Mouse (Mus musculus) limb, embryonic 12.5 days (tissue): ENCODE data around the gene Mrps26. TPM values are rescaled to one million over a fixed set of nuclear protein-coding genes. Genes with fewer than 3 reads are reported as not detected.
"Not testable (repeated sequence)": the region's sequence is repeated elsewhere in the genome, so short reads cannot be mapped to it uniquely, and the experiment has no call there.

Experiments used
- ATAC-seq: fragments of 200-750 bp; cut with Nextera tagmentation; 2 replicates; pipeline ENCODE4 v1.8.0; 2017; ENCODE audit warnings: low read depth, moderate TSS enrichment; ENCODE audit not compliant: insufficient number of reproducible peaks, insufficient read depth, low FRiP score, low TSS enrichment
- H3K27ac ChIP-seq: fragments of 300-500 bp; sonication (generic); 2 replicates; pipeline ENCODE4 v1.5.1; 2016; ENCODE audit warnings: mild to moderate bottlenecking, moderate library complexity
- H3K27me3 ChIP-seq: fragments of 300-500 bp; sonication (generic); 2 replicates; pipeline ENCODE4 v1.6.1; 2016; ENCODE audit warnings: mild to moderate bottlenecking, moderate library complexity
- H3K36me3 ChIP-seq: fragments of 300-500 bp; sonication (generic); 2 replicates; pipeline ENCODE4 v1.6.1; 2016; ENCODE audit warnings: mild to moderate bottlenecking, moderate library complexity
- H3K4me1 ChIP-seq: fragments of 300-500 bp; sonication (generic); replicated peaks from 2 replicates; pipeline ENCODE4 v1.6.1; 2016
- H3K4me2 ChIP-seq: fragments of 300-500 bp; sonication (generic); 2 replicates; pipeline ENCODE4 v1.6.1; 2016; ENCODE audit warnings: mild to moderate bottlenecking, moderate library complexity
- H3K4me3 ChIP-seq: fragments of 300-500 bp; sonication (generic); replicated peaks from 2 replicates; pipeline ENCODE4 v1.5.1; 2016; ENCODE audit warnings: mild to moderate bottlenecking
- H3K9ac ChIP-seq: fragments of 300-500 bp; sonication (generic); replicated peaks from 2 replicates; pipeline ENCODE4 v1.6.1; 2016; ENCODE audit warnings: mild to moderate bottlenecking, moderate library complexity
- H3K9me3 ChIP-seq: fragments of 300-500 bp; sonication (generic); 2 replicates; pipeline ENCODE4 v1.6.1; 2016; ENCODE audit warnings: mild to moderate bottlenecking, moderate library complexity
- WGBS: fragments of 180-500 bp; shearing (Covaris S2); methylation state at CpG from one replicate; pipeline ENCODE4 v1.1.7; 2016; 5-methylcytosine and 5-hydroxymethylcytosine counted together
- polyA plus RNA-seq: library from polyadenylated mRNA; unstranded; fragments of >200 nt; fragmentation: Nextera tagmentation; extraction: Ambion mirVana; gene quantifications from 2 replicates; pipeline ENCODE4 v1.2.1, GENCODE M21; 2016

Mrps26 gene
- polyA plus RNA-seq, 1 experiment from 2014 or later = 79.0 TPM

DNA sequence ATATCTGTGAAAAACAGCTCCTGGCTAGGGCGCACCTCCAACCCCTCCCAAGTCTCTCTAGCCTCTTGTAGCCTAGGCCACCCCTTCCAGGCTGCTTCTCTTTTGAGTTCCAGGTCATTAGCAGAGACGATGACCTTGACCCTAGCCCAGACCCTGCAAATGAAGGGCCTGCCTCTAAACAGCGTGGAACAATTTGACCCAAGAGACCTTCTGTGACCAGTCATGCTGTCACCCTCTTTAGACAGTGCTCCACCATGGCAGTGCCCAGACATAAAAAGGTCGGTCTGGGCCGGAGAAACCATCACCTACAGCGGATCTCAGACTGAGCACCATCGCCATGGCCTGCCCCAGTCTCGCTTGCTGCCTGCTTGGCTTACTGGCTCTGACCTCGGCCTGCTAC is 12.3 kb downstream of the Mrps26 start, which contains the start of gene Oxt:
Oxt (plus strand) TSS at position 301 of the 400 bp plus-strand sequence.
- Histone ChIP-seq H3K27ac (no peak within 1 kb of the TSS), H3K27me3 (peaks cover 76% of the 10 kb centered on the region), H3K4me2 (peak within 1 kb of the TSS; percentile 55), H3K9me3 (no peaks in the 10 kb centered on the region; the same call in 1 of the 2 replicates), H3K9ac (peak within 1 kb of the TSS; percentile 44), H3K4me3 (peak within 1 kb of the TSS; percentile 35), H3K4me1 (peaks cover 15% of the 10 kb centered on the region), H3K36me3 (no peaks in the 10 kb centered on the region)
- 44% methylated on average over 9 of the region's 9 CpGs for WGBS
- no peak for ATAC-seq

DNA sequence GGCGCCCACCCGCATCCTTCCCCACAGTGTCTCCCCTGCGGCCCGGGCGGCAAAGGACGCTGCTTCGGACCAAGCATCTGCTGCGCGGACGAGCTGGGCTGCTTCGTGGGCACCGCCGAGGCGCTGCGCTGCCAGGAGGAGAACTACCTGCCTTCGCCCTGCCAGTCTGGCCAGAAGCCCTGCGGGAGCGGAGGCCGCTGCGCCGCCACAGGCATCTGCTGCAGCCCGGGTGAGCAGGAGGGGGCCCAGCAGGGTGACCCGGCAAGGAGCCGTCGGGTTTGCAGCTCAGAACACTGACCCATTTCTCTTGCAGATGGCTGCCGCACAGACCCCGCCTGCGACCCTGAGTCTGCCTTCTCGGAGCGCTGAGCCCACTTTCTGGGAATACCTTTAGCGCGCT is 13.0 kb downstream of the Mrps26 start:
- WGBS = 2% methylated on average over 32 of the region's 32 CpGs
- not testable (repeated sequence) for ATAC-seq, H3K9me3 ChIP-seq

DNA sequence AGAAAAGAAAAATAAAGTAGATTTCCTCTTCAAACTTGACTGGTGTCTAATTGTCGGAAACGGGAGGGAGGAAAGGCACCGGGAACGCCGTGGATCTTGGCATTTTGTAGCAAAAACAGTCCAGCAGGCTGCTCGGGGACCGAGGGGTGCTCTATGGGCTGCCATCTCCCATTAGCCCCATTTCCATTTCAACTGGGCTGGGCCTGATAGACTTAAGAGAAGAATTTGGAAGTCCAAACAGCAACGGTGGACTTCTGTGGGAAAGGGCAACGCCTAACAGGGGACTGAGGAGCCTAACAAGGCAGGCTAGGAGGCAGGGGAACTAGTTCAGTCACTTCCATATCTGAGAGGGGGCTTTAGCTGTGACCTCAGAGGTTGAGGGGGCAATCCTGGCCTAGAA is 13.5 kb downstream of the Mrps26 start:
- WGBS = 4% methylated on average over 9 of the region's 9 CpGs
- no peaks in the 10 kb centered on the region; the same call in 1 of the 2 replicates for H3K9me3 ChIP-seq
- peaks cover 87% of the 10 kb centered on the region for H3K27me3 ChIP-seq
- no peak for ATAC-seq
- peak overlapping the region; percentile 55 for H3K4me2 ChIP-seq
- H3K9ac ChIP-seq = no peak overlapping the region
- H3K36me3 ChIP-seq = no peaks in the 10 kb centered on the region
- H3K4me1 ChIP-seq = peaks cover 19% of the 10 kb centered on the region
- no peak overlapping the region for H3K27ac ChIP-seq
- H3K4me3 ChIP-seq = peak overlapping the region; percentile 35

More for the DNA sequence above, 13.0 kb downstream of the Mrps26 start:
- H3K36me3 ChIP-seq, H3K27ac ChIP-seq: not testable (repeated sequence)
- Histone ChIP-seq H3K4me3 (peak overlapping the region; percentile 35), H3K9ac (peak overlapping the region; percentile 44), H3K27me3 (peaks cover 82% of the 10 kb centered on the region), H3K4me1 (peaks cover 19% of the 10 kb centered on the region), H3K4me2 (peak overlapping the region; percentile 55)

DNA sequence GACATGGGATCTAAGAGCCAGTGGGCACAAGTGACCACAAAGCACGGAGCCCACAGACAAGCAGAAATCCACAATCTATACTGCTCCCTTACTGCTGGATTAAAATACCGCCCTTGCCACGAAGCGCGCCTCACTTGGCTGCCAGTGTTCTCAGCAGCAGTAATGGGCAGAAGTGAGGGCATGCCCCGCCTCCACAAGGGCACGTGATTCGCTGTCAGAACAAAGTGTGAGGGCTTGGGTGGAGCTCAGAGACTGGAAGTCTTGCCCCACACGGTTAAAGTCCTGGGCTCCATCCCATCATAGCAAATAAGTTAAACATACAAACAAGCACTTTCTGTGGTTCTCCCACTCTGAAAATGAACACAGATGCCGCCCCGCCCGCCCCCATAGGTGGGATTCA is 14.1 kb downstream of the Mrps26 start:
- Histone ChIP-seq H3K27ac (no peak overlapping the region), H3K9ac (no peak overlapping the region), H3K4me1 (peaks cover 19% of the 10 kb centered on the region), H3K27me3 (peaks cover 93% of the 10 kb centered on the region), H3K36me3 (no peaks in the 10 kb centered on the region), H3K4me2 (peak overlapping the region; percentile 7), H3K4me3 (peak overlapping the region; percentile 35), H3K9me3 (no peaks in the 10 kb centered on the region; the same call in 1 of the 2 replicates)
- 5% methylated on average over 12 of the region's 12 CpGs for WGBS
- ATAC-seq = no peak

DNA sequence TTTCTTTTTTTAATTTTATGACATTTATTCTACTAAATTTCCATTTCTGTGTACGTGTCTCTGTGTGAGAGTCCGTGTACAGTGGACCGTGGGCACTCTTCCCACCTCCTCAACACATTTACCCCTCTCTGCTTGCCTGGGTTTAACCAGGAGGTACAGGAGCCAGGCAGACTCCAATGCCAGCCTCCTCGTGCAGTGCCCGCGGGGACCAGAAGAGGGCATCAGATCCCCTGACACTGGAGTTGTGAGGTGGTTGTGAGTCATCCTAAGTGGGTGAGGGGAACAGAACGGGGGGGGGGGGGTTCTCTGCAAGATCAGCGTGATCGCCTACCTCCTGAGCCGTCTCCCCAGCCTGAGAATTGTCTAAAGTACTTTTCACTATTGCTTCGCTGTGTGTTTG is 14.6 kb downstream of the Mrps26 start:
- Histone ChIP-seq H3K4me2 (no peak overlapping the region), H3K9me3 (no peaks in the 10 kb centered on the region; the same call in 1 of the 2 replicates), H3K4me1 (peaks cover 19% of the 10 kb centered on the region), H3K9ac (no peak overlapping the region), H3K27me3 (peaks cover 98% of the 10 kb centered on the region), H3K4me3 (no peak overlapping the region), H3K36me3 (no peaks in the 10 kb centered on the region), H3K27ac (no peak overlapping the region)
- no peak for ATAC-seq
- WGBS = 12% methylated on average over 11 of the region's 11 CpGs

DNA sequence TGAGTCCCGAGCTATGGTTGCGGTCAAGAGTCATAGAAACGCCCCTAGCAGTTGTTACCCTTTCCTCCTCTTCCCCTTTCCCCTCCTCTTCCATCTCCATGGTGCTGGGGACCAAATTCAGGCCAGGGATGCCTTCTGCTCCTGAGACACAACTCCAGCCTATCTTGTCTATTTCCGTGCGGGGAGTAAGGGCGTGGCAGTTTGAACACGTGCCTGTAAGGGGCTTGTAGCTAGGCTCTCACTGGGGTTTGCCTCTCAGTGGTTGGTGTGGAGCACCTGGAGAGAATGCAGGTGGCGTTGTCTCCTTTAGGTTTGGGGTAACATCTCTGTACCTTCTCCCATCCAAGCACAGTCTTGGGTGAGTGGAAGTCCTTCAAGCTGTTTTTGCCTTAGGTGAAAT is 16.2 kb downstream of the Mrps26 start:
- no peaks in the 10 kb centered on the region; the same call in 1 of the 2 replicates for H3K9me3 ChIP-seq
- 10% methylated on average over 8 of the region's 8 CpGs for WGBS
- H3K9ac ChIP-seq = no peak overlapping the region
- H3K4me3 ChIP-seq = no peak overlapping the region
- H3K4me1 ChIP-seq = peaks cover 19% of the 10 kb centered on the region
- no peak for ATAC-seq
- H3K4me2 ChIP-seq = no peak overlapping the region
- H3K27ac ChIP-seq = no peak overlapping the region
- peaks cover 99% of the 10 kb centered on the region for H3K27me3 ChIP-seq
- H3K36me3 ChIP-seq = no peaks in the 10 kb centered on the region

DNA sequence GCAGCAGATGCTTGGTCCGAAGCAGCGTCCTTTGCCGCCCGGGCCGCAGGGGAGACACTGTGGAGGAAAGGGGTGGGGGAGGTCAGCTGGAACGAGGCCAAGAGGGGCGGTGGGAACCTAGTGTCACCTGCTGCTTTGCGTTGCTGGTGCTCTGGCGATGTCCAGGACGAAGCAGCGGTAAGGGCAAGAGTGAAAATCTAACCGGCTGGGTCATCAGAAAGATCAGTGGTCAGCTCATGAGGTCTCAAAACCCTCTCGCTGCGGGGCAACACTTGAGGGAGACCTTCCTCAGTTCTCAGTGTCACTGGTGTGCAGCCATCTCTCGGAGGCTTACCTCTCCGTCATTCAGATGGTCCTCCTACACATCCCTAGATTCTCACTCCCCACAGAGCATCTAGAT is 17.7 kb downstream of the Mrps26 start:
- peaks cover 96% of the 10 kb centered on the region for H3K27me3 ChIP-seq
- peak overlapping the region; percentile 39 for H3K4me3 ChIP-seq
- ATAC-seq = no peak
- no peaks in the 10 kb centered on the region; the same call in 1 of the 2 replicates for H3K9me3 ChIP-seq
- no peak overlapping the region for H3K27ac ChIP-seq
- H3K9ac ChIP-seq = 0 out of 2 replicates have a peak overlapping the region, but pooled peaks have one; percentile 42
- WGBS = 4% methylated on average over 16 of the region's 16 CpGs
- peaks cover 17% of the 10 kb centered on the region for H3K4me1 ChIP-seq
- no peaks in the 10 kb centered on the region for H3K36me3 ChIP-seq
- H3K4me2 ChIP-seq = peak overlapping the region; percentile 59

DNA sequence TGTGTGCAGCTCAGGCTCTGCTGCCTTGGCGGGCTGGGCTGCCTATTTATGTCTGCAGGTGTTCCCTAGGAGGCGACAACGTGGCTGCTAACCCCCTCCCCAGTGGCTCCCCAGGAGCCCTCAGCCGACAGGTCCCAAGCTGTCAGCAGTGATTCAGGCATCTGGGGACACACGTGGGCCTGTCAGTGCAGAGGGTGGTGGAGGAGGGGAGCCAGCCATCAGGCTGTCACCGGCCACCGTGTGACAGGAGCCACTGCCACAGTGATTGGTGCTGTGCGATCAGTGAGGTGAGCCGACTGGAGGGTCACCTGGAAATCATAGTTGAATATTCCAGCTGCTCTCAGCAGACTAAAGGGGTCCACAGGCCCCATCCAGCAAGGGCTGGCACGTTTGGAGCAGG is 19.0 kb downstream of the Mrps26 start, which contains the start of gene Avp:
Avp (minus strand) TSS at position 3 of the 400 bp plus-strand sequence.
- WGBS = 37% methylated on average over 10 of the region's 10 CpGs
- Histone ChIP-seq H3K4me1 (peaks cover 10% of the 10 kb centered on the region), H3K4me2 (peak within 1 kb of the TSS; percentile 59; the same call in 1 of the 2 replicates), H3K9ac (no peak within 1 kb of the TSS), H3K27ac (no peak within 1 kb of the TSS), H3K4me3 (no peak within 1 kb of the TSS; the same call in 1 of the 2 replicates), H3K36me3 (no peaks in the 10 kb centered on the region), H3K27me3 (peaks cover 83% of the 10 kb centered on the region), H3K9me3 (no peaks in the 10 kb centered on the region; the same call in 1 of the 2 replicates)
- no peak for ATAC-seq

DNA sequence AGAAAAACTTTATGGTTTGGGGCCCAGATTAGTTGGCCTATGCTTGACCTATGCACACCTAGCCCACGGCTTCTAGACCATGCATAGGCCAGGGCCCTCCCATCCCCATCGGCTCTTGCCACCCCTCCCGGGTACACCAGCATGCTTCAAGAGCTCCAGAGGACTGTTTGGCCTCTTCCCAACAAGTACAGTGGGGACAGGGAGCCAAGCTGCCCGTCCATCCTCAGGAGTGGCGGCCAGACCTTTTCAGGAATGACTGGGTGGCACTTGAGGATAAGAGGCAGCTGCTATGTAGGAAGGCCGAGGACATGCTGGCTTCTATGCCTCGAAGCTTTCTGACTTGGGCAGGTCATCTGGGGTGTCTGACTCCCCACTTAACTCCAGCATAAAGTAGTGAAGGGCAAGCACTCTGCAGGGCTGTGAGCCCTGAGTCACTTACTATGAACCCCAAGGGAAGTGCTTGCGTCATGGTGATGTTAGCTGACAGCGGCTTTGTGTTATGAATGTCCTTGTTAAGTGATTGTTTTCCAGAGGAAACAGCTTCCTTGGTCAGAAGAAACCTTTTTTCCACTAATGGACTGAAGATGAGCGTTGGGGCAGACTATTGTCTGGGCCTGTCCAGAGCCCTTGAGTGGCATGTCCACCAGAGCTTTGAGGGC is 20.5 kb downstream of the Mrps26 start:
- no peak overlapping the region for H3K9ac ChIP-seq
- H3K36me3 ChIP-seq = no peaks in the 10 kb centered on the region
- no peaks in the 10 kb centered on the region for H3K9me3 ChIP-seq
- no peak overlapping the region for H3K4me2 ChIP-seq
- no peak overlapping the region for H3K27ac ChIP-seq
- H3K4me3 ChIP-seq = no peak overlapping the region
- ATAC-seq = no peak
- 83% methylated on average over 10 of the region's 10 CpGs for WGBS
- H3K27me3 ChIP-seq = peaks cover 68% of the 10 kb centered on the region
- H3K4me1 ChIP-seq = peaks cover 8% of the 10 kb centered on the region

DNA sequence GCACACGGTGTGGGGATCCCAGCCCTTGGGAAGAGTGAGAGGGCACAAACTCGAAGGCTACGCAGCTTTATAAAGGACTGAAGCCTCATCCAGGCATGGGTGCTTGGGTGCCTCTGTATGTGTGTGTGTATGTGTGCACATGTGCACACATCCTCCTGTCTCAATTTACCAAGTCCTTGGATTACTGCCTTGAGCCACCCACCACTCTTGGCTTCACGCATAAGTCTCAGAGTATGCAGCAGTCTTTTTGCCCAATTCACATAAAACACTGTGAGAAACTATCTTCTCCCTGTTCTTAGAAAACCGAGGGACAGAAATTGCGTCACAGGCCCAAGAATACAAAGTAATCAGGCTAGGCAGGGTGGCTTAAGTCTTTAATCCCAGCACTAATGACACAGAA is 22.5 kb downstream of the Mrps26 start:
- peaks cover 48% of the 10 kb centered on the region for H3K27me3 ChIP-seq
- 81% methylated on average over 6 of the region's 6 CpGs for WGBS
- H3K9ac ChIP-seq = no peak overlapping the region

DNA sequence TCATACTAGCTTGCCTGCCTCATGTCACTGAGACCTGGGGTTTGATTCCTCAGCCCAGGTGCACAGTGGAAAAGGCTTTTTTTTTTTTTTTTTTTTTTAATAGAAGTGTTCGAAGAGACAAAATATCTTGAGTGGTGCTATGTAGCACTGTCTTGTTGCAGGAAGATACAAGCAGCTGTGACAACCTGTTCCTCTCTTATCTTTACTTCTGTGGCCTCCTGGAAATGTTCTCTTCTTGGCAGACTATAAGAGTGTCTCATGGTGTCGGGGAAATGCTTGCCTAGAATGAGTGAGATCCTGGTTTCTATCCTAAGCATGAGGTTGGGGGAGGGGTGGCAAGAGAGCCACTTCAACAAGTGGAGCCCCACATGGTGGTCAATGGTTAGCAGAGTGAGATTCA is 24.8 kb downstream of the Mrps26 start:
- Histone ChIP-seq H3K4me2 (no peak overlapping the region), H3K36me3 (peaks cover 26% of the 10 kb centered on the region), H3K4me3 (no peak overlapping the region), H3K27ac (no peak overlapping the region), H3K4me1 (no peaks in the 10 kb centered on the region), H3K9ac (no peak overlapping the region), H3K9me3 (no peaks in the 10 kb centered on the region), H3K27me3 (peaks cover 24% of the 10 kb centered on the region)
- WGBS = 76% methylated on average over 2 of the region's 2 CpGs
- no peak for ATAC-seq

More for the DNA sequence above, 22.5 kb downstream of the Mrps26 start:
- Histone ChIP-seq H3K4me2 (no peak overlapping the region), H3K4me3 (no peak overlapping the region), H3K4me1 (peaks cover 2% of the 10 kb centered on the region), H3K9me3 (no peaks in the 10 kb centered on the region), H3K27ac (no peak overlapping the region), H3K36me3 (peaks cover 10% of the 10 kb centered on the region)
- ATAC-seq = no peak
